Mouse (Mus musculus): ENCODE results near the gene Etfrf1. TPM values are rescaled to one million over a fixed set of nuclear protein-coding genes. Genes with fewer than 3 reads are reported as not detected.

Gene Etfrf1
- polyA plus RNA-seq, 1 experiment, result 524 TPM

DNA sequence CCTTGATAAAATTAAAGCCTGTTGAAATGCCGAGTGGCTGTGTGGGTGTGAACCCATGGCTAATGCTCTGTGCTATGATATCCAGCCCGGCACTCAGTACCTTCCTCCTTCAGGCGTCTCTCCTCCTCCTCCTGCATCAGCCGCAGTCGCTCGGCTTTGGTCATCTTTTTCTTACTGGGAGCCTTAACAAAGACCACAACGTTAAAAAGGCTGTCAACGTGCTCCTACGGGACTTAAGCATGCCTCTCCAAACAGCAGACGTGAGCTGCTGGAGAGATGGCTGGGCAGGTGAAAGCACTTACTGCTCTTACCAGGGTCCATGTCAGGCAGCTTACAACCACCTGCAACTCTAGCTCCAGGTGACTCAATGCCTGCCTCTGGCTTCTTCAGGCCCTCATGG lies 5.8 kb upstream of the Etfrf1 start:
- Histone ChIP-seq H3K4me3 (ENCODE audit: insufficient read depth, low read depth, low read length) (no peak overlapping the region), H3K27ac (replicated peaks; ENCODE audit: low read depth, low read length) (no peak overlapping the region)

DNA sequence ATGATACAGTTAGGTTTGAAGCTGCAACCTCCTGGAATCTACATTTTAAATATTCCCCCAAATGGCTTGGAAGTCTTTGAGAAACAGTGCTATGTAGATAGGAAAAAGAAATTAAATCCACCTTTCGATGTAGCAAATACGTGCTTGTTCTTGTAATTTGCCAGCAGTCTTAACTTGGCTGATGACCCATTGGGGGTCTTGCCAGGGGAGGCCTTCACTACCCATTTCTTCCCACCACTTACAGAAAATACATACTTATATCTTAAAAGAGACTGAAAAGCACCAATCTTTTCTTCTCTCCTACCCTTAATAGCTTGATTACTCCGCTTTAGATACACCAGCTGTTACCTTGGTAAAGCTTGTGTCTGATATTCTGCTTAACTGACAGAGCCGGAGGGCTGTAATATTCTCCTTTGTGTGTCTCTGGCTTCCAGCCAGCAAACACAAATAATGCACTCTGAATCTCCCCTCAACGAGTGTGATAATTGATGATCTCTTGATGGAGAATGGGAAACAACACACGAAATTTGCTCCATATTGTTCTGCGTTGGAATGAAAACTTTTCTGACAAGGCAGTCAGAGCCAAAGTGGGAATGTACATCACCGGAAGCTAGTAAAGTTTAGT lies 766 bp upstream of the Etfrf1 start:
- peak overlapping the region; percentile 55 for H3K4me3 ChIP-seq (ENCODE audit: insufficient read depth, low read depth, low read length)
- H3K4me1 ChIP-seq (ENCODE audit: control insufficient read depth, insufficient read depth, insufficient read length, low read length), result peaks cover 2% of the 10 kb centered on the region; the same call in 1 of the 2 replicates
- no peak overlapping the region for H3K27ac ChIP-seq (replicated peaks; ENCODE audit: low read depth, low read length)

More for the DNA sequence above, 5.8 kb upstream of the Etfrf1 start:
- no peaks in the 10 kb centered on the region for H3K4me1 ChIP-seq (ENCODE audit: control insufficient read depth, insufficient read depth, insufficient read length, low read length)

DNA sequence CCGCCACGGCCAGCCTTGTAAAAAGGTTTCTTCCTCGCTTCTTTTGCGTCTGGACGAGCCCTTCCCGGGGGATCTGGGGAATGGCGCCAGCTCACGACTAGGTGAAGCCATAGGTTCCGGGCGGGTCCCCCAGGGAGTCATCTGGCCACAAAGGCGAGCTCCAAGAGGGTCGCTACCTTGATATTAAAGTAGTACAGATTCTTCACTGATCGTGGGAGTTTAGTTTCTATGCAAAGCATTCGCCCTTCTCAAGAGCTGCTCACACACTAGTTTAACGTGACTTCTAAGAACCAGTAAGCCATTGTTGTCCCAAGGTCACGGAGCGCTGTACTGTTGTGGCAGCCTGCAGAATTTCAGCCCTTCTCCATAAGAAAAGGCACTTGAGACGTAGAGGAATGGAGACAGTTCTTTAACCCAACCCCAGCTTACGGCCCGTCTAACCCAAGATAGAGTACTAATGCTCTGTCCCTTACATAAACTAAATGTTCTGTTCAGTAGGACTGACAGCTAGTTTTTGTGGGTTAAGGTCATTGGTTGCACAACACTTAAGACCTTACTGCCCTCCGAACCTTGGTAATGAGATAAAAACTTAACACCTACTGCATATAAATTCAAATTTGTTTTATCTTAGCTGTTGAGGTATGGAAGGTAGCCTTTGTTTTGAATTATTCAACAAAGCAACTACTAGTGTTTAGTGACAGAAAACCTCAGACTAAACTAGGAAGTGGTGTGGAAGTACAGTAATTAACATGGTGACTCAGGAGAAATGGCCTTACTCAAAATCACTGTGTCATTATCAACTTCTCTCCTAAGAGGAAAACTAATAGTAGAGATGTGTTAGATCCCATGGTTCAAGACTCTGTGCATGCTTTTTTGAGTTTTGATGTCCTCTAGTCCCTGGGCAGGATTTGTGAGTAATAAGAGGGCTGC lies 707 bp downstream of the Etfrf1 start:
- Histone ChIP-seq H3K4me3 (ENCODE audit: insufficient read depth, low read depth, low read length) (peak overlapping the region; percentile 72), H3K27ac (replicated peaks; ENCODE audit: low read depth, low read length) (peak overlapping the region; percentile 97), H3K4me1 (ENCODE audit: control insufficient read depth, insufficient read depth, insufficient read length, low read length) (peaks cover 2% of the 10 kb centered on the region; the same call in 1 of the 2 replicates)

DNA sequence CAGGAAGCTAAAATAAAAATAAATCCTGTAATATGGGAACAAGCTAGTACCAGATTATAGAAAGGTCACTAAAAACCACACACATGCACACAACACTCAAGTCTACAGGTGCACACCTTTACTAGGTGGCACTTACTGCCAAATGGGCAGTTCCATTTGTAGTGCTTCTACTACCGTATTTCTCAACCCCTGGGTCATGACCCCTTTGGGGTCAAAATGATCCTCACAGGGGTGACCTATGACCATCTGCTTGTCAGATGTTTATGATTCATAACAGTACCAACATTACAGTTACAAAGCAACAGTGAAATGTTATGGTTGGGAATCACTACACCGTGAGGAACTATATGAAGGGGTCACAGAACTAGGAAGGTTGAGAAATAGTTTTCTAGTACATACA lies 3.0 kb downstream of the Etfrf1 start:
- H3K4me3 ChIP-seq (ENCODE audit: insufficient read depth, low read depth, low read length), result no peak overlapping the region
- peaks cover 2% of the 10 kb centered on the region; the same call in 1 of the 2 replicates for H3K4me1 ChIP-seq (ENCODE audit: control insufficient read depth, insufficient read depth, insufficient read length, low read length)
- H3K27ac ChIP-seq (replicated peaks; ENCODE audit: low read depth, low read length), result no peak overlapping the region

DNA sequence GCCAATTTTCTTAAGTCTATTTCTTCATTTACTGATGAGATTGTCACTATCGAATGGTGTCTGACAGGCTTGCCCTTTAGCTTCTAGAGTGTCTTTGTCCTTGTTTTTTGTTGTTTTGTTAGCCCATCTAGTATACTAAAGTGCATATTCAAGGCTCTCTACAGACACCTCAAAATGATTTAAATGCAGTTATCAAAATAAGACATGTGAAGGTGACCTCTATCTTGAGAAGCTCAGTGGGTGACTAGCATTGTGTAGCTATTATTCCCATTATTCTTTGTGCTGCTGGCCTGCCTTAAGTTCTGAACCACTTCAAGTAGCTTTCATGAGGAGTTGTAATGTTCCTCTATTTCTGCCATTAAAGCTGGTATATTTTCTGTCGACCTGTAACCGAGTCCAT lies 4.9 kb downstream of the Etfrf1 start:
- Histone ChIP-seq H3K4me1 (ENCODE audit: control insufficient read depth, insufficient read depth, insufficient read length, low read length) (peaks cover 2% of the 10 kb centered on the region; the same call in 1 of the 2 replicates), H3K4me3 (ENCODE audit: insufficient read depth, low read depth, low read length) (no peak overlapping the region), H3K27ac (replicated peaks; ENCODE audit: low read depth, low read length) (no peak overlapping the region)

DNA sequence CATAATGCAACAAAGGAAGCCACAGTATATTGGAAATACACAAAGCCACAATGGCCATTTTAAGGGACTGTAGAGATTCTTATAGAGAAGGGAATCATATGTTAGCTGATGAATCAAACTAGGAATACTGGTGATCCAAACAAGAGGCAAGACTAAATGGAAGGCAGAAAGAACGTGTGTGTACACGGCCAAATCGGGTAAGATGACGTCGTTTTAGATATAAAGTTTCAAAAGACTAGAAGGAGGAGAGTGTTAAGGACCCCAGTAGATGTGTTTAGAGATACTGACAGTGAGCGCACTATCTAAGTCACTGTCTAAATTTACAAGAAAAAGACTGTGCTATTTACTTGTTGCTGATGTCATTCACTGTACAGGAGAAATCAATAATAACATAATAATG lies 13.3 kb downstream of the Etfrf1 start:
- no peaks in the 10 kb centered on the region for H3K4me1 ChIP-seq (ENCODE audit: control insufficient read depth, insufficient read depth, insufficient read length, low read length)
- no peak overlapping the region for H3K4me3 ChIP-seq (ENCODE audit: insufficient read depth, low read depth, low read length)
- H3K27ac ChIP-seq (replicated peaks; ENCODE audit: low read depth, low read length), result no peak overlapping the region

DNA sequence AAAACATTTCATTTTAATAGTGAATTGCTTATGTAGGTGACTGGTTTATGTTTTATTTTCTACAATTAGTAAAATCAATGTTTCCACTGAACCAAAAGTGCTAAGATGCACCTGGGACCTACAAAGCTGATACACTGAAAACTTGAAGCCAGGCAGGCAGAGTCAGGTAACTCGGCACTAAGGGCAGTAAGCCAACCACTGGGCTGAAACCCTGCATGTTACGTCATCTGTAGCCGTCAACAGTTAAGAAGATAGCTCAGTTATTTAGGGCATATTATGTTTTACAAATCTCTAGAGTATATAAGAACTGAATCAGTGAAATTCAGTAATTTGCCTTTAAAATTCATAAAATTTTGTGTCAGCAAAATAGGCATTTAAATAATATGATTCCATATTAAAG lies 15.4 kb downstream of the Etfrf1 start:
- Histone ChIP-seq H3K27ac (replicated peaks; ENCODE audit: low read depth, low read length) (no peak overlapping the region), H3K4me3 (ENCODE audit: insufficient read depth, low read depth, low read length) (no peak overlapping the region), H3K4me1 (ENCODE audit: control insufficient read depth, insufficient read depth, insufficient read length, low read length) (no peaks in the 10 kb centered on the region)

DNA sequence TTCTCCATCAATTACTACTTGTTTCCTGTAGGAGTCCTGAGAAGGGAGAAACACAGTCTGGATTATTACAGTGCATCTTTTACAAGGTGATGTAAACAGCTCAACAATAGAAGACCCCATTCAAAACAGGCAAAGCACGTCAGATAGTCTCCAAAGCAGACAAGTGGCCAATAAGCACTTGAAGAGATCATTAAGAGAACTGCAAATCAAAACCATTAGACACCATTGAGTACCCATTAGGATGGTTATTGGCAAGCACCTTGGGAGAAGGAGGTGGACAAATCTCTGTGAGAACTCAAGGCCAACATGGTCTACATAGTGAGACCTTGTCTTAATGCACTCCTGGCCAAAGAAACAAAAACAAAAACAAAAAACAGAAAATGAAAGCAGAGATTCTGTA lies 23.5 kb downstream of the Etfrf1 start:
- H3K27ac ChIP-seq (replicated peaks; ENCODE audit: low read depth, low read length), result no peak overlapping the region
- H3K4me1 ChIP-seq (ENCODE audit: control insufficient read depth, insufficient read depth, insufficient read length, low read length), result no peaks in the 10 kb centered on the region
- no peak overlapping the region for H3K4me3 ChIP-seq (ENCODE audit: insufficient read depth, low read depth, low read length)

DNA sequence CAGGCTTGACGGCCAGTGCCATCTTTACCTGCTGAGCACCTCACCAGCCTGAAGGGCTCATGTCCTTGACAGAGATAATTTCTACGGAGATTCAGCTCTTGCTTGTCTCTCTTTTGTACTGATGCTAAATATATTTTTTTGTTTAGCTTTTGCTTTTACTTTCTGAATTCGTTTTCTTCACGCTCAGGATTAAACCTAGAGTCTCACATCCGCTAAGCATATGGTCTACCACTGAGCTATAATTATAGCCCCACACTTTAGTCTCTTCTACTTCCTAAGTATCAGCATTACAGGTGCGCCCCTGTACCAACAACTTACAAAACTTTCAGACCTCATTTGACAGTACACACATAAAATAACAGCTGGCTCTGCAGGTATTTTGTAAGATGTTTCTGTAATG lies 24.4 kb downstream of the Etfrf1 start:
- Histone ChIP-seq H3K4me1 (ENCODE audit: control insufficient read depth, insufficient read depth, insufficient read length, low read length) (no peaks in the 10 kb centered on the region), H3K27ac (replicated peaks; ENCODE audit: low read depth, low read length) (no peak overlapping the region), H3K4me3 (ENCODE audit: insufficient read depth, low read depth, low read length) (no peak overlapping the region)

DNA sequence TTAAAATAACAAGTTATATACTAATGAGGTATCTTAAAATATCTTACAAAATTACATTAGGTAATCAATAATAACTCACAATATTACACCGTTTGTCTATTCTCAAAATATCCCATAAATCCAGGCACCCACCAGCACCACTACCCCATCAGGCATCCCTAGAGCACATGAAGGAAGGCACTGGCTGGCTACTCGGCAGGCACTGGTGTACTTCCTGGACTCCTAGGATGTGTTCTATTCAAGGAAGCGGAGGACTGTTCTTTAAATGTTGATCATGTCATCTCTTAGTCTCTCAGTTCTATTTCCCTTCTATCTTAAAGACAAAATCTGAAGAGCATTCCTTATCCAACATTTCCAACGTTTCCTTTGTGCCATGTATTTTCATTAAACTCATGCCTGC lies 26.2 kb downstream of the Etfrf1 start:
- H3K4me3 ChIP-seq (ENCODE audit: insufficient read depth, low read depth, low read length), result no peak overlapping the region
- H3K4me1 ChIP-seq (ENCODE audit: control insufficient read depth, insufficient read depth, insufficient read length, low read length), result no peaks in the 10 kb centered on the region
- H3K27ac ChIP-seq (replicated peaks; ENCODE audit: low read depth, low read length), result no peak overlapping the region

DNA sequence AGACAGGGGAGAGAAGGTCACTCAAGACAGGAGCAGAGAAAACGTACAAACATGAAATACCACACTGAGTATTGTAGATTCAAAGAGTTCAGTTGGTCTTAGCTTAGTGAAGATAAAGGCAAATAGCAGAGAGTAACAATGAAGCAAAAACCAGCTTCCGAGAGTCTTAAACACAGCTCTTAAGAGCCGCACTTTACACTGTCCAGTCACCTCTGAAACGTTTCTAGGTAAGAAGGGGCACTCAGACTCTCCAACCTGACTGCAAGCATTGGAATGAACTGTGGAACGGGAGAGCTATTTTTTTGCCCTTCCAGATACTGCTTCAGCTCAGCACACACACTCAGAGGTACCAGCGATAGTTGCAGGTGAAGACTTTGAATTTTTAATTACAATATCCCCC lies 29.4 kb downstream of the Etfrf1 start:
- Histone ChIP-seq H3K4me3 (ENCODE audit: insufficient read depth, low read depth, low read length) (no peak overlapping the region), H3K27ac (replicated peaks; ENCODE audit: low read depth, low read length) (no peak overlapping the region)

DNA sequence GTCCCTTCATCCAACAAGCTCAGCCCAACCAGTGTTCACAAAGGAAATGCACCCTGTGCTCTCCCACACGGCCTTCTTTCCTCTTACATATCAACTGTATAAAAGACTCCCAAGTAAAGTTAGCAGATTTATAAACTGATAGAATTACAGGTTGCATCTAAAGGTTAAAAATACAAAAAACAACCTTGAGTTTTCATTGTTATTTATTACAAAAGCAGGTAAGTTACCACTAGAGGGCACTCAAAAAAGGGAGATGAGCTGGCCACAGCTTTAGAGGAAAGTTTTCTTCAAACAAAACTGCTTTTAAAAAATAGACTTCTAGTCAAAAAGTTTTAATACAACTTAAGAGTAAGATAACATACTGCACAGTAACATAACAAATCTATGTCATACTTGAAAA lies 31.6 kb downstream of the Etfrf1 start:
- H3K4me3 ChIP-seq (ENCODE audit: insufficient read depth, low read depth, low read length), result no peak overlapping the region
- no peaks in the 10 kb centered on the region for H3K4me1 ChIP-seq (ENCODE audit: control insufficient read depth, insufficient read depth, insufficient read length, low read length)
- no peak overlapping the region for H3K27ac ChIP-seq (replicated peaks; ENCODE audit: low read depth, low read length)

More for the DNA sequence above, 29.4 kb downstream of the Etfrf1 start:
- H3K4me1 ChIP-seq (ENCODE audit: control insufficient read depth, insufficient read depth, insufficient read length, low read length), result no peaks in the 10 kb centered on the region

DNA sequence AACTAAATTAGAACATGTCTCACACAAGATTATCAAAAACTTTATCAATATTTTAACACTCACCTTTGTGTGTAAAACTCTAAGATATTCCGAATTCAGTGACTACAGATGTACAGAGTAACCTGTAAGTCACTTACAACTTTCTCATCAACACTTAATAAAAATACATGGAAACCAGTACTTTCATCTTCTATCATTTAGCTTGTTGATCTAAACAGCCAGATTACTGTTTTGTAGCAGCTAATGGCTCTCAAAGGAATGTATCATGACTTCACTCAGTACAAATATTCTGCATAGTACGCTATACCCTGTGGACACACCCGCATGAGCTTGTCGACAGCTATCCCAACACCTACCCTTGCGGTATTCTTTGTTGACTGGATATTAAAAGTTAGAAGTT lies 35.9 kb downstream of the Etfrf1 start:
- H3K27ac ChIP-seq (replicated peaks; ENCODE audit: low read depth, low read length), result no peak overlapping the region
- H3K4me1 ChIP-seq (ENCODE audit: control insufficient read depth, insufficient read depth, insufficient read length, low read length), result peaks cover 3% of the 10 kb centered on the region
- no peak overlapping the region for H3K4me3 ChIP-seq (ENCODE audit: insufficient read depth, low read depth, low read length)

DNA sequence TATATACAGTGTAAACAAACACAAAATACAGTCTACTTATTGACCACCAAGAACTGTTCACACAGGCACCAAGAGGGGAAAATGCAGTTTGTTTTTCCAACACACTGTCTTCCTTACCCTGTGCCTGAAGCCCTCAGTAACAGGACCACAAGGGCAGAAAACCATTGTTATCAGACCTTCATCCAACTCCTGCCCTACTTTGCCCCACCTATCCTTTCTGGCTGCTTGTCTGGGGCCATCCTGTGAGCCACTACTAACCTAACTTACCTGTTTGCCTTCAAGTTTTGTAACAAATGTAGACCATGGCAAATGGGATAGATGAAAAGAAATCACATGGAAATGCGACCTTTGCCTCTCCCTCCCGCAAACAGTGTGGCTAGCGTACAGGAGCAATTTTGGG lies 37.0 kb downstream of the Etfrf1 start:
- H3K27ac ChIP-seq (replicated peaks; ENCODE audit: low read depth, low read length), result no peak overlapping the region
- peak overlapping the region; percentile 30 for H3K4me3 ChIP-seq (ENCODE audit: insufficient read depth, low read depth, low read length)
- peaks cover 3% of the 10 kb centered on the region for H3K4me1 ChIP-seq (ENCODE audit: control insufficient read depth, insufficient read depth, insufficient read length, low read length)

DNA sequence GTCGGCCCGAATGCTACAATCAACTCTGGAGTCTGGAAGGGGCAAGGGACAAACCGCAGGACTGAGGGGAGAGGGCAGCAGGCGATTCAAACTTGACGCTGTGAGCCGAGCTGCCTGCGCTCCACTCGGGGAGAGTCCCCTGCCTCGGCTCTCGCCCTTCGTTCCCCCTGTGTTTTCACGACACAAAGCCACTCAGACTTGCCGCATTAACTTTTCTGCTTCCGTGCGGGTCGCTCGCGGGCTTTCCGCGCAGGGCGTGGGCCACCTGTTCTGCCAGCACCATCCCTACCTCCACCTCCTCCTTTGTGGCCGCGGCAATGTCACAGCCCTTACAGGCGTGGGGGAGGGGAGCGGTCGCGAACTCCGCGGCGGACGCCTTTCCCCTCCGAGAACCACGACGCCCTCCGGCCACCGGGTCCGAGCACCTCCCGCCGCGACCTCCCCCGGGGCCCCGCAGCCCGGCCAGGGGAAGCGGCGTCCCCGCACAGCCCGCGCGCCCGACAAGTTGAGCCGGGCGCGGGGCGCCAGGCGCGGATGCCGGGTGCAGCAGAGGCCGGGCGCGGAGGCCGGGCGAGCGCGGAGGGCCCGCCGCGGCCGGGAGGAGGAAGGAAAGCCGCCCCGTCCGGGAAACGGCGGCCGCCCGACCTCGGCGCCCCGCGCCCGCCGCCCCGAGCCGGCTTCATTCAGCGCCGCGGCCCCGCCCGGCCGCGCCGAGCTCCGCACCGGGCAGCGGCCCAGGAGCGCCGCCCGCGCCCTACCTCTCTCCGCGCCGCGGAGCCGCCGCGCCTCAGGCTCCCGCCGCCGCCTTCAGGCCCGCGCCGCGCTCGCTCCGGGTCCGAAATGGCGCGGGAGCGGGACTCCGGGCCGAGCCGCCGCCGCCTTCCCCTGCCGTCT lies 38.6 kb downstream of the Etfrf1 start:
- peak overlapping the region; percentile 64 for H3K27ac ChIP-seq (replicated peaks; ENCODE audit: low read depth, low read length)
- peak overlapping the region; percentile 99 for H3K4me3 ChIP-seq (ENCODE audit: insufficient read depth, low read depth, low read length)
- peaks cover 3% of the 10 kb centered on the region for H3K4me1 ChIP-seq (ENCODE audit: control insufficient read depth, insufficient read depth, insufficient read length, low read length)

All from brown adipose tissue, adult 24 weeks (tissue).